Mouse (Mus musculus): ENCODE measurements around the gene Plin4.

- TF ChIP-seq CTCF (IDR thresholded peaks at IDR 0.05; ENCODE audit: control insufficient read depth, insufficient read depth, low read length) = no peak
- no peak for TF ChIP-seq POLR2A (IDR thresholded peaks at IDR 0.05; ENCODE audit: borderline replicate concordance, control insufficient read depth, low read depth, low read length)
Observed at GRCm38 (mm10) chr17:56066451-56066850, 43.2 kb downstream of the Plin4 start.

Measured in bone marrow, adult 2 months (tissue).